Mouse (Mus musculus) limb, embryonic 12.5 days (tissue): ENCODE data around the gene Zfp553. TPM values are rescaled to one million over a fixed set of nuclear protein-coding genes. Genes with fewer than 3 reads are reported as not detected.

Experiments
- ATAC-seq: fragments of 200-750 bp; cut with Nextera tagmentation; 2 replicates; pipeline ENCODE4 v1.8.0; 2017; ENCODE audit warnings: low read depth, moderate TSS enrichment; ENCODE audit not compliant: insufficient number of reproducible peaks, insufficient read depth, low FRiP score, low TSS enrichment
- H3K27ac ChIP-seq: fragments of 300-500 bp; sonication (generic); 2 replicates; pipeline ENCODE4 v1.5.1; 2016; ENCODE audit warnings: mild to moderate bottlenecking, moderate library complexity
- H3K27me3 ChIP-seq: fragments of 300-500 bp; sonication (generic); 2 replicates; pipeline ENCODE4 v1.6.1; 2016; ENCODE audit warnings: mild to moderate bottlenecking, moderate library complexity
- H3K36me3 ChIP-seq: fragments of 300-500 bp; sonication (generic); 2 replicates; pipeline ENCODE4 v1.6.1; 2016; ENCODE audit warnings: mild to moderate bottlenecking, moderate library complexity
- H3K4me1 ChIP-seq: fragments of 300-500 bp; sonication (generic); replicated peaks from 2 replicates; pipeline ENCODE4 v1.6.1; 2016
- H3K4me2 ChIP-seq: fragments of 300-500 bp; sonication (generic); 2 replicates; pipeline ENCODE4 v1.6.1; 2016; ENCODE audit warnings: mild to moderate bottlenecking, moderate library complexity
- H3K4me3 ChIP-seq: fragments of 300-500 bp; sonication (generic); replicated peaks from 2 replicates; pipeline ENCODE4 v1.5.1; 2016; ENCODE audit warnings: mild to moderate bottlenecking
- H3K9ac ChIP-seq: fragments of 300-500 bp; sonication (generic); replicated peaks from 2 replicates; pipeline ENCODE4 v1.6.1; 2016; ENCODE audit warnings: mild to moderate bottlenecking, moderate library complexity
- H3K9me3 ChIP-seq: fragments of 300-500 bp; sonication (generic); 2 replicates; pipeline ENCODE4 v1.6.1; 2016; ENCODE audit warnings: mild to moderate bottlenecking, moderate library complexity
- WGBS: fragments of 180-500 bp; shearing (Covaris S2); methylation state at CpG from one replicate; pipeline ENCODE4 v1.1.7; 2016; 5-methylcytosine and 5-hydroxymethylcytosine counted together
- polyA plus RNA-seq: library from polyadenylated mRNA; unstranded; fragments of >200 nt; fragmentation: Nextera tagmentation; extraction: Ambion mirVana; gene quantifications from 2 replicates; pipeline ENCODE4 v1.2.1, GENCODE M21; 2016

Gene Zfp553
- polyA plus RNA-seq, 1 experiment from 2014 or later, result 61.9 TPM

DNA sequence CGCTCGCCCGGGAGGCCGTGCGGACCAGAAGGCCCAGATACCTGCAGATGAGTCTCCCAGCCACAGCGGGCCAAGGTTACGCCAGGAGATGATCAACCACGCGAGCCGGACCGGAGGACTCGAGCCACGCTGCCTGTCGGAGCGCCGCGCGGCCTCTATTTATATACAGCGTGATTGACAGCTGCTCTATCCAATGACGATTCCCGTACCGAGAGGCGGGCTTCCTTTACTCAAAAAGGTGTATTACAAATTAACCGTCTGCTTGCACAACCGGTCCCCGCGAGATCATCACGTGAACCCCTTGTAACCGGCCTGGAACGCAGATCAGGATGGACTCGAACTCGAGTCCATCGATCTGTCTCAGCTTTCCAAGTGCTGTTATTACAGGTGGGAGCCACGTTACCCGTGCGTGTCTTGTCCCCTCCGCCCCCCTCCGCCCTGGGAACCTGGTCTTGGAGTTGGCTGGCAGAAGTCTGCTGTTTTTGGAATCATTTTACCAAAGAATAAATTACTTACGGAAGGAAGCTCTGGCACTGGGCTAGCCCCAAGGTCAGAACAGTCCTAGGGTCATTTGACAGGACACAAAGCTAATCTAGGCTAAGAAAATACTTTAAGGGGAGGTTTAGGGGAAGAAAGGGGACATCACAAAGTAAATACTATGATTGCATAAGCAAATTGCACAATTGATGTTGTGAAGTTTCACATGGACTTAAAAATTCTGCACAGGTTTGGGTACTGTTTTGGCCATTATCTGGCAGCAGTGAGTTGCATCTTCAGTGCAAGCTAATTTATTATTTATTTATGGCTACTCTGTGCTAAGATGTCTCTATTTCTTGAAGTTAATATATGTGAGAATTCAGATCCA, 41.3 kb downstream of the Zfp553 start, which contains the start of gene Sephs2:
Gene Sephs2, minus strand, starts transcription at position 131 of the 865 bp plus-strand sequence.
- ATAC-seq, result peak; percentile 86
- Histone ChIP-seq H3K9ac (peak within 1 kb of the TSS; percentile 90), H3K36me3 (peaks cover 31% of the 10 kb centered on the region), H3K4me2 (peak within 1 kb of the TSS; percentile 93), H3K4me1 (peaks cover 12% of the 10 kb centered on the region), H3K4me3 (peak within 1 kb of the TSS; percentile 90), H3K27me3 (no peaks in the 10 kb centered on the region), H3K9me3 (peaks cover 3% of the 10 kb centered on the region; the same call in 1 of the 2 replicates), H3K27ac (peak within 1 kb of the TSS; percentile 90)
- WGBS, result 4% methylated on average over 39 of the region's 39 CpGs

DNA sequence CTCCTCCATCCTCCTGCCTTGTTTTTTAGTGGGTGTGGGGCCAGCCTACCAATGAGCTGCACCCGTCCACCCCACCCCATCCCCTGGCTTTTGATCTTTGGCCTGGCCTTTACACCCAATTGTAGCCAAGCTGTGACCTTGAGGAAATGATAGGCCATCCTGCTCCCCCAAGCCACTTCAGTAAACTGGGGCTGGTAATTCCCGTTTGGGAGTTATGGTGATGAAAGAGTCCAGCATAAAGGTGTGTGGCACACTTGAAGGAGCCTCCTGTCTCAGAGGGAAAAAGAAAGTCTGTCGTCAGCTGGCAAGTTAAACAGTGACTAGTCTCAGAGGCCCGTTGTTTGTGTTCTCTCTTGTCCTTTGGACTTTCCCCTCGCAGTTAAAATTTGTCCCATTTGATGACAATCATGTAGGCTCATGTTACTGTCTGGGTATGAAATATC, 43.7 kb downstream of the Zfp553 start:
- Histone ChIP-seq H3K4me2 (no peak overlapping the region), H3K27me3 (no peaks in the 10 kb centered on the region), H3K4me3 (no peak overlapping the region), H3K27ac (no peak overlapping the region), H3K4me1 (peaks cover 12% of the 10 kb centered on the region), H3K9ac (no peak overlapping the region), H3K36me3 (peaks cover 11% of the 10 kb centered on the region), H3K9me3 (peaks cover 3% of the 10 kb centered on the region; the same call in 1 of the 2 replicates)
- no peak for ATAC-seq
- WGBS, result 68% methylated on average over 5 of the region's 5 CpGs

DNA sequence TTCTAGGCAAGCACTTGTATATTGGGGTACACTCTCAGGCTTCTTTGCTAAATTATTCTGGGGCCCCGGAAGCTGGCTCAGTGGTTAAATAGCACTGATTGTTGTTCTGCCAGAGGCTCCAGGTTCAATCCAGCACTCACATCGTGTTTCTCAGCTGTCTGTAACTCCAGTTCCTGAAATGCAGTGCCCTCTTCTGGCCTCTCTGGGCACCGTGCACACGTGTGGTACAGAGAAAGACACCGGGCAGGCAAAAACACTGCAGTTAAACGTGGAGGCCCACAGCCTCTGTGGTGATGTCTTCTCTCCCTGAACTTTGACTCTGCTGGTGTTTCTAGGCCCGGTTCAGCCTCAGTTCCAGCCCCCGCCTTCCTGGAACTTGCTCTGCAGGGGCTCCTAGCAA, 45.5 kb downstream of the Zfp553 start:
- 26% methylated on average over 8 of the region's 8 CpGs for WGBS
- Histone ChIP-seq H3K4me1 (peaks cover under 1% of the 10 kb centered on the region; the same call in 1 of the 2 replicates), H3K4me3 (no peak overlapping the region), H3K36me3 (no peaks in the 10 kb centered on the region), H3K27me3 (no peaks in the 10 kb centered on the region), H3K4me2 (no peak overlapping the region), H3K9ac (no peak overlapping the region), H3K27ac (no peak overlapping the region), H3K9me3 (no peaks in the 10 kb centered on the region)
- no peak for ATAC-seq

DNA sequence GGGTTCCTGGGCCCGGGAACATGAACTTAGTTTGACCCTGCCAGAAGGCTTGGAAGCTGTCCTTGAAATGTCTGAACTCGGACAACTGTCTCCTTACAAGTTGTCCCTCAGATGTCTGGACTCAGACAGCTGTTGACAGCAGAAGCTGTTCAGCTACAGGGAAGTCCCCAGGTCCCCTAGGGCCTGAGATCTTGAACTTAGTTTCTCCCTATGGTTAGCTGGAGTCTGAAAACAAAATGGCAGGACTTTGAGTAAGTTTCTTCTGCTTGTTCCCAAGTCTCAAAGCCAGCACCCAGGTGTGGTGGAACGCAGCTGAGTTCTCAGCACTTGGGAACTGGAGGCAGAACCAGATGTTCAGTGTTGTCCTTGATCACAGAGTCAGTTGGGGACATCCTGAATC, 47.2 kb downstream of the Zfp553 start:
- H3K4me3 ChIP-seq, result no peak overlapping the region
- no peak overlapping the region for H3K9ac ChIP-seq
- H3K27me3 ChIP-seq, result no peaks in the 10 kb centered on the region
- 71% methylated on average over 3 of the region's 3 CpGs for WGBS
- no peak overlapping the region for H3K27ac ChIP-seq
- no peak overlapping the region for H3K4me2 ChIP-seq
- no peaks in the 10 kb centered on the region for H3K36me3 ChIP-seq
- no peaks in the 10 kb centered on the region for H3K9me3 ChIP-seq
- ATAC-seq, result no peak
- no peaks in the 10 kb centered on the region for H3K4me1 ChIP-seq

DNA sequence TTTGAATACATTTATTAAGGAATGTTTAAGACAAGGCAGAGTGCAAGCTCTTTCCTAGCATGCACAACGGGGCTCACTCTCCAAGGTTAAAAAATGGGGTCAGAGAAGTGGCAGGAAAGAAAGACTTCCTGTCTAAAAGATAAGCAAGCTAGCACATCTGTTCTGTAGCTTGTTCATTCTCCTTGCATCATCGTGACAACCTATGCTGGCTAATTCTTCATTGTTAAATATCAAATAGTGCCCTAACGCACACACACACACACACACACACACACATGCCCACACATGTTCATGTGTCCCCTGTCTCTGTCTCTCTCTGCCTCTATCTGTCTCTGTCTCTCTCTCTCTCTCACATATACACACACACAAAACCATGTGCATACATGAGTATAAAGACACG, 48.3 kb downstream of the Zfp553 start:
- Histone ChIP-seq H3K9ac (no peak overlapping the region), H3K27me3 (no peaks in the 10 kb centered on the region), H3K4me1 (no peaks in the 10 kb centered on the region), H3K27ac (no peak overlapping the region), H3K4me3 (no peak overlapping the region), H3K36me3 (no peaks in the 10 kb centered on the region), H3K4me2 (no peak overlapping the region), H3K9me3 (no peaks in the 10 kb centered on the region)
- WGBS, result 74% methylated on average over 4 of the region's 4 CpGs
- no peak for ATAC-seq

DNA sequence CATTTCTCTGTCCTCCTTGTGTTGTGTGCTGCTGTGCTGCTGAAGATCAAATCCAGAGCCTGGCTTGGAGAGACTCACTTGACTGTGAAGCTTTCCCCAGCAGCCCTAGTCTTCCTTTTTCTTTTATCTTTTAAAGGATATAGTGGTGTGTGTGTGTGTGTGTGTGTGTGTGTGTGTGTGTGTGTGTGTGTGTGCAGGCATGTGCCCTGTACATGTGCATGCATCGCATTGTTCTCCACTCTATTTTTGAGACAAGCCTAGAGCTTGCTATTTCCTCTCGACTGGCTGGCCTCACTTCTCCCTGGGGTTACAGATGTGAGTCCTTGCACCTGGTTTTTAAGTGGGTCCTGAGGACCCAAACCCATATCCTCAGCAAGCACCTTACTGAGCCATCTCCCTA, 49.3 kb downstream of the Zfp553 start:
- 83% methylated on average over 2 of the region's 2 CpGs for WGBS
- Histone ChIP-seq H3K27ac (no peak overlapping the region), H3K4me3 (no peak overlapping the region), H3K9ac (no peak overlapping the region), H3K9me3 (peaks cover 8% of the 10 kb centered on the region; the same call in 1 of the 2 replicates), H3K27me3 (no peaks in the 10 kb centered on the region), H3K36me3 (no peaks in the 10 kb centered on the region), H3K4me2 (no peak overlapping the region), H3K4me1 (no peaks in the 10 kb centered on the region)
- ATAC-seq, result no peak

DNA sequence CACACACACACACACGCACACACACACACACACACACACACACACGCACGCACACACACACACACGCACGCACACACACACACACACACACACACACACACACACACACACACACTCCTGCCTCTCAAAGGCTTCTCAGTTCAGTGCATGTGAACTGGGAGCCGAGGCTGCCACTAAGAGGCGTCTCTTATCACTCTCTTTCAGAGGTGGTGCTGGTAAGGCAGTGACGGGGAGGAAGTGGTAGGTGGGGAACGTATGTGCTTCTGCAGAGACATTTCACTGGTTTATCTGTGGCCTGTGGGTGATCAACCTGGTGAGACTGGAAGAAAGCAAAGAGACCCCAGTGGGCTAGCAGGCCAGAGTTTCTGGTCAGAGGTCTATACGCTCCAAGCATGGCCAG, 52.3 kb downstream of the Zfp553 start:
- peaks cover 20% of the 10 kb centered on the region for H3K9me3 ChIP-seq
- WGBS, result 85% methylated on average over 6 of the region's 10 CpGs
- no peaks in the 10 kb centered on the region for H3K27me3 ChIP-seq
- ATAC-seq, result no peak
- H3K4me2 ChIP-seq, result no peak overlapping the region
- no peaks in the 10 kb centered on the region for H3K36me3 ChIP-seq
- no peak overlapping the region for H3K27ac ChIP-seq
- no peak overlapping the region for H3K9ac ChIP-seq
- H3K4me3 ChIP-seq, result no peak overlapping the region
- H3K4me1 ChIP-seq, result no peaks in the 10 kb centered on the region

Other genes starting within 250 kb of the Zfp553 start
- gene Mvp, start 218.4 kb upstream of the Zfp553 start, polyA plus RNA-seq, result 4.1 and 4.6 TPM in 2 replicates
- 0.42 and 0.59 TPM in 2 replicates for gene Pagr1b, start 216.6 kb upstream of the Zfp553 start, polyA plus RNA-seq
- gene Pagr1a, start 215.7 kb upstream of the Zfp553 start, polyA plus RNA-seq, result 33.0 and 34.4 TPM in 2 replicates
- 73.7 and 81.2 TPM in 2 replicates for gene Gm42742, start 212.0 kb upstream of the Zfp553 start, polyA plus RNA-seq
- gene Prrt2, start 211.8 kb upstream of the Zfp553 start, polyA plus RNA-seq, result 3.1 and 6.4 TPM in 2 replicates
- gene Maz, start 206.0 kb upstream of the Zfp553 start, polyA plus RNA-seq, result 120 and 123 TPM in 2 replicates
- 157 and 161 TPM in 2 replicates for gene Kif22, start 190.6 kb upstream of the Zfp553 start, polyA plus RNA-seq
- not detected in 2 replicates for gene Zg16, start 145.7 kb upstream of the Zfp553 start, polyA plus RNA-seq
- gene AI467606, start 141.7 kb upstream of the Zfp553 start, polyA plus RNA-seq, result 1.4 and 1.8 TPM in 2 replicates
- gene Qprt, start 110.8 kb upstream of the Zfp553 start, polyA plus RNA-seq, result 1.3 and 1.7 TPM in 2 replicates
- 0.26 TPM in 1 of 2 replicates, not detected in the other for gene Spn, start 95.2 kb upstream of the Zfp553 start, polyA plus RNA-seq
- gene Cd2bp2, start 37.0 kb upstream of the Zfp553 start, polyA plus RNA-seq, result 86.5 and 91.8 TPM in 2 replicates
- gene Tbc1d10b, start 24.6 kb upstream of the Zfp553 start, polyA plus RNA-seq, result 40.9 and 45.3 TPM in 2 replicates
- gene Mylpf, start 24.2 kb upstream of the Zfp553 start, polyA plus RNA-seq, result 142 and 145 TPM in 2 replicates
- 34.1 and 35.9 TPM in 2 replicates for gene Sept1, start 69 bp downstream of the Zfp553 start, polyA plus RNA-seq
- 79.5 and 84.1 TPM in 2 replicates for gene Zfp771, start 11.2 kb downstream of the Zfp553 start, polyA plus RNA-seq
- 219 and 224 TPM in 2 replicates for gene Dctpp1, start 27.6 kb downstream of the Zfp553 start, polyA plus RNA-seq
- 89.5 and 92.3 TPM in 2 replicates for gene Sephs2, start 41.0 kb downstream of the Zfp553 start, polyA plus RNA-seq
- 0.39 and 0.59 TPM in 2 replicates for gene Itgal, start 63.2 kb downstream of the Zfp553 start, polyA plus RNA-seq
- gene Zfp768, start 112.5 kb downstream of the Zfp553 start, polyA plus RNA-seq, result 21.0 and 22.6 TPM in 2 replicates
- 9.2 and 10.1 TPM in 2 replicates for gene Zfp747, start 143.0 kb downstream of the Zfp553 start, polyA plus RNA-seq
- gene 9130019O22Rik, start 154.1 kb downstream of the Zfp553 start, polyA plus RNA-seq, result 5.8 and 6.7 TPM in 2 replicates
- 6.4 and 7.0 TPM in 2 replicates for gene E430018J23Rik, start 160.6 kb downstream of the Zfp553 start, polyA plus RNA-seq
- 7.0 and 8.3 TPM in 2 replicates for gene Zfp764, start 173.8 kb downstream of the Zfp553 start, polyA plus RNA-seq
- 29.4 and 31.3 TPM in 2 replicates for gene Zfp688, start 189.0 kb downstream of the Zfp553 start, polyA plus RNA-seq
- 16.8 and 17.8 TPM in 2 replicates for gene Zfp689, start 216.1 kb downstream of the Zfp553 start, polyA plus RNA-seq
- gene Prr14, start 226.6 kb downstream of the Zfp553 start, polyA plus RNA-seq, result 41.0 and 43.7 TPM in 2 replicates
- 11.7 and 13.0 TPM in 2 replicates for gene Fbrs, start 246.1 kb downstream of the Zfp553 start, polyA plus RNA-seq